Mouse (Mus musculus) thymus, postnatal 4 days (tissue): Measurements from ENCODE around the gene Hip1r.

Experiments
- DNase-seq: peaks from one replicate; pipeline ENCODE4 v3.0.0; 2021

The Hip1r gene

GRCm38 (mm10) chr5:123974616-123975111 is 1.2 kb downstream of the Hip1r start:
- DNase-seq, result no peak

- DNase-seq, result no peak
These were observed 2.3 kb downstream of the Hip1r start for GRCm38 (mm10) chr5:123975668-123976180.

- no peak for DNase-seq
These were observed 3.8 kb downstream of the Hip1r start for GRCm38 (mm10) chr5:123977231-123977630.

GRCm38 (mm10) chr5:123978131-123978530 is 4.7 kb downstream of the Hip1r start:
- no peak for DNase-seq

GRCm38 (mm10) chr5:123979221-123979979 is 6.0 kb downstream of the Hip1r start:
- no peak for DNase-seq

- DNase-seq, result no peak
These were observed 6.5 kb downstream of the Hip1r start for GRCm38 (mm10) chr5:123979980-123980369.

- DNase-seq, result no peak
These were observed 7.3 kb downstream of the Hip1r start for GRCm38 (mm10) chr5:123980521-123981249.

GRCm38 (mm10) chr5:123981250-123981554 is 7.8 kb downstream of the Hip1r start:
- no peak for DNase-seq

GRCm38 (mm10) chr5:123982838-123983237 is 9.4 kb downstream of the Hip1r start:
- DNase-seq, result no peak

GRCm38 (mm10) chr5:123985434-123985833 is 12.0 kb downstream of the Hip1r start:
- no peak for DNase-seq

GRCm38 (mm10) chr5:123986925-123987324 is 13.5 kb downstream of the Hip1r start:
- no peak for DNase-seq

GRCm38 (mm10) chr5:123987511-123987910 is 14.1 kb downstream of the Hip1r start:
- DNase-seq, result no peak

- no peak for DNase-seq
These were observed 16.8 kb downstream of the Hip1r start for GRCm38 (mm10) chr5:123989941-123990885.

- no peak for DNase-seq
These were observed 17.9 kb downstream of the Hip1r start for GRCm38 (mm10) chr5:123991321-123991720.

- DNase-seq, result no peak
These were observed 18.8 kb downstream of the Hip1r start for GRCm38 (mm10) chr5:123992193-123992637.

GRCm38 (mm10) chr5:123992794-123993193 is 19.4 kb downstream of the Hip1r start:
- DNase-seq, result peak; percentile 88

- no peak for DNase-seq
These were observed 20.0 kb downstream of the Hip1r start for GRCm38 (mm10) chr5:123993263-123994036.

- no peak for DNase-seq
These were observed 21.0 kb downstream of the Hip1r start for GRCm38 (mm10) chr5:123994468-123994867.

GRCm38 (mm10) chr5:123995388-123995787 is 22.0 kb downstream of the Hip1r start:
- no peak for DNase-seq

GRCm38 (mm10) chr5:123996194-123996593 is 22.8 kb downstream of the Hip1r start:
- peak; percentile 75 for DNase-seq

- DNase-seq, result no peak
These were observed 23.3 kb downstream of the Hip1r start for GRCm38 (mm10) chr5:123996695-123997094.

GRCm38 (mm10) chr5:123997211-123997751 is 23.9 kb downstream of the Hip1r start:
- no peak for DNase-seq
